Mouse (Mus musculus): ENCODE results near the gene Ppef1. TPM values are rescaled to one million over a fixed set of nuclear protein-coding genes. Genes with fewer than 3 reads are reported as not detected.

Gene Ppef1
- total RNA-seq, 1 experiment = 1.2 TPM

- in situ Hi-C loops (cut with MboI; ENCODE audit: low sequenced_read_pairs in 2 of 2, unreplicated experiment in 2 of 2) = no loop called here
- Histone ChIP-seq H3K9ac (ENCODE audit: insufficient read depth, low read depth, low read length, poor library complexity, severe bottlenecking) (no peak overlapping the region), H3K4me1 (ENCODE audit: control insufficient read depth in 2 of 2, insufficient read depth in 2 of 2, low read length in 2 of 2, poor library complexity in 1 of 2) (no peaks in the 10 kb centered on the region; a peak in 1 of 4 replicates), H3K27ac (ENCODE audit: insufficient read depth, low read depth, low read length, poor library complexity, severe bottlenecking) (no peak overlapping the region), H3K36me3 (ENCODE audit: control insufficient read depth, insufficient read depth, low read length, poor library complexity, severe bottlenecking) (no peaks in the 10 kb centered on the region), H3K4me3 (ENCODE audit: insufficient read depth in 1 of 2, low read depth in 1 of 2, low read length in 2 of 2, poor library complexity in 1 of 2, severe bottlenecking in 1 of 2) (no peak overlapping the region), H3K9me3 (ENCODE audit: control insufficient read depth, insufficient read depth, low read depth, low read length) (no peaks in the 10 kb centered on the region)
- DNase-seq (ENCODE audit: low read depth, low spot score) = no peak
- TF ChIP-seq CHD2 (IDR thresholded peaks at IDR 0.05; ENCODE audit: low read depth, low read length) = no peak
- TF ChIP-seq HCFC1 (IDR thresholded peaks at IDR 0.05; ENCODE audit: borderline replicate concordance, insufficient read depth, low read length) = no peak
- no peak for TF ChIP-seq ZC3H11A (IDR thresholded peaks at IDR 0.05; ENCODE audit: borderline replicate concordance, low read depth, low read length)
- no peak for TF ChIP-seq MAFK (IDR thresholded peaks at IDR 0.05; ENCODE audit: insufficient read depth, low read depth, low read length)
- no peak for TF ChIP-seq ZNF384 (IDR thresholded peaks at IDR 0.05; ENCODE audit: low read depth, low read length)
These were observed 151.3 kb downstream of the Ppef1 start for GRCm38 (mm10) chrX:160584148-160584838.

- H3K27ac ChIP-seq (ENCODE audit: insufficient read depth, low read depth, low read length, poor library complexity, severe bottlenecking) = no peak overlapping the region
- no peaks in the 10 kb centered on the region for H3K36me3 ChIP-seq (ENCODE audit: control insufficient read depth, insufficient read depth, low read length, poor library complexity, severe bottlenecking)
- TF ChIP-seq ZNF384 (IDR thresholded peaks at IDR 0.05; ENCODE audit: low read depth, low read length) (no peak), MAFK (IDR thresholded peaks at IDR 0.05; ENCODE audit: insufficient read depth, low read depth, low read length) (no peak), HCFC1 (IDR thresholded peaks at IDR 0.05; ENCODE audit: borderline replicate concordance, insufficient read depth, low read length) (no peak), CHD2 (IDR thresholded peaks at IDR 0.05; ENCODE audit: low read depth, low read length) (no peak), ZC3H11A (IDR thresholded peaks at IDR 0.05; ENCODE audit: borderline replicate concordance, low read depth, low read length) (no peak)
- H3K4me3 ChIP-seq (ENCODE audit: insufficient read depth in 1 of 2, low read depth in 1 of 2, low read length in 2 of 2, poor library complexity in 1 of 2, severe bottlenecking in 1 of 2) = no peak overlapping the region
- DNase-seq (ENCODE audit: low read depth, low spot score) = no peak
- H3K9ac ChIP-seq (ENCODE audit: insufficient read depth, low read depth, low read length, poor library complexity, severe bottlenecking) = no peak overlapping the region
- no peaks in the 10 kb centered on the region; a peak in 1 of 4 replicates for H3K4me1 ChIP-seq (ENCODE audit: control insufficient read depth in 2 of 2, insufficient read depth in 2 of 2, low read length in 2 of 2, poor library complexity in 1 of 2)
- in situ Hi-C loops (cut with MboI; ENCODE audit: low sequenced_read_pairs in 2 of 2, unreplicated experiment in 2 of 2) = no loop called here
- no peaks in the 10 kb centered on the region for H3K9me3 ChIP-seq (ENCODE audit: control insufficient read depth, insufficient read depth, low read depth, low read length)
These were observed 152.0 kb downstream of the Ppef1 start for GRCm38 (mm10) chrX:160583589-160583988.

Other genes with a start within 250 kb of the Ppef1 start
- 10.8 and 15.2 TPM in 2 replicates for gene Phka2, start 233.6 kb downstream of the Ppef1 start, total RNA-seq (2012; rRNA removed)
- 0.05 and 0.09 TPM in 2 replicates for gene Rs1, start 32.2 kb upstream of the Ppef1 start, total RNA-seq (2012; rRNA removed)
- gene Gja6, start 171.3 kb upstream of the Ppef1 start, total RNA-seq (2012; rRNA removed) = 0.11 and 0.58 TPM in 2 replicates